Mouse (Mus musculus) cortical plate, adult 2 months (tissue): ENCODE results near the gene Rnf182.

Experiments used
- CTCF ChIP-seq: fragments of 200-500 bp; IDR thresholded peaks from 2 replicates; pipeline ENCODE4 v1.5.1; 2011; ENCODE audit warnings: mild to moderate bottlenecking, control low read depth, low read length; ENCODE audit not compliant: insufficient read depth; ENCODE audit errors: extremely low read depth
- POLR2A ChIP-seq: fragments of 200-500 bp; IDR thresholded peaks from 2 replicates; pipeline ENCODE4 v1.6.1; 2011; ENCODE audit warnings: mild to moderate bottlenecking, low read length, control low read depth; ENCODE audit not compliant: insufficient read depth; ENCODE audit errors: extremely low read depth

GRCm38 (mm10) chr13:43696011-43696410 lies 80.5 kb downstream of the Rnf182 start:
- TF ChIP-seq POLR2A (no peak), CTCF (no peak)
